Mouse (Mus musculus): Measurements from ENCODE around the gene Wipi2. TPM values are rescaled to one million over a fixed set of nuclear protein-coding genes. Genes with fewer than 3 reads are reported as not detected.

The Wipi2 gene
- polyA plus RNA-seq (2012; rRNA removed), result 68.2 and 73.3 TPM in 2 replicates

- Histone ChIP-seq H3K27me3 (ENCODE audit: control insufficient read depth, insufficient read depth, low read length) (no peaks in the 10 kb centered on the region), H3K4me3 (replicated peaks; ENCODE audit: insufficient read depth, low read depth, low read length) (no peak within 1 kb of the TSS), H3K27ac (ENCODE audit: insufficient read depth, low read length) (no peak within 1 kb of the TSS), H3K4me1 (ENCODE audit: control insufficient read depth, insufficient read depth, low read length) (0 out of 2 replicates have a peak, but pooled peaks cover 3% of the 10 kb centered on the region)
- TF ChIP-seq CTCF (IDR thresholded peaks at IDR 0.05; ENCODE audit: borderline replicate concordance, insufficient read depth, low read depth, low read length) (no peak), POLR2A (IDR thresholded peaks at IDR 0.05; ENCODE audit: borderline replicate concordance, insufficient read depth, low read length) (no peak)
- WGBS, result 93% methylated on average over 2 of the region's 2 CpGs
- no peak for DNase-seq
These were observed at the start of gene Wipi2 for GRCm38 (mm10) chr5:142627398-142627797. Gene Wipi2 (plus strand): TSS chr5:142627698.

GRCm38 (mm10) chr5:142578192-142578591, 49.3 kb upstream of the Wipi2 start:
- no peak for DNase-seq
- no peaks in the 10 kb centered on the region; the same call in 1 of the 2 replicates for H3K4me1 ChIP-seq (ENCODE audit: control insufficient read depth, insufficient read depth, low read length)
- H3K27me3 ChIP-seq (ENCODE audit: control insufficient read depth, insufficient read depth, low read length), result no peaks in the 10 kb centered on the region
- TF ChIP-seq POLR2A (IDR thresholded peaks at IDR 0.05; ENCODE audit: borderline replicate concordance, insufficient read depth, low read length) (no peak), CTCF (IDR thresholded peaks at IDR 0.05; ENCODE audit: borderline replicate concordance, insufficient read depth, low read depth, low read length) (peak; percentile 15; the same call in 1 of the 2 replicates)
- WGBS, result 92% methylated on average over 10 of the region's 10 CpGs
- no peak overlapping the region for H3K4me3 ChIP-seq (replicated peaks; ENCODE audit: insufficient read depth, low read depth, low read length)
- no peak overlapping the region for H3K27ac ChIP-seq (ENCODE audit: insufficient read depth, low read length)

- TF ChIP-seq POLR2A (IDR thresholded peaks at IDR 0.05; ENCODE audit: borderline replicate concordance, insufficient read depth, low read length), result no peak
- TF ChIP-seq CTCF (IDR thresholded peaks at IDR 0.05; ENCODE audit: borderline replicate concordance, insufficient read depth, low read depth, low read length), result peak; percentile 87
- WGBS, result 12% methylated on average over 5 of the region's 5 CpGs
- no peaks in the 10 kb centered on the region for H3K27me3 ChIP-seq (ENCODE audit: control insufficient read depth, insufficient read depth, low read length)
- DNase-seq, result peak; percentile 57 to 68
- H3K4me3 ChIP-seq (replicated peaks; ENCODE audit: insufficient read depth, low read depth, low read length), result no peak overlapping the region
- H3K4me1 ChIP-seq (ENCODE audit: control insufficient read depth, insufficient read depth, low read length), result peaks cover 6% of the 10 kb centered on the region
- no peak overlapping the region for H3K27ac ChIP-seq (ENCODE audit: insufficient read depth, low read length)
These were observed 46.0 kb upstream of the Wipi2 start for GRCm38 (mm10) chr5:142581517-142581916.

GRCm38 (mm10) chr5:142583616-142584126, 43.8 kb upstream of the Wipi2 start:
- 24% methylated on average over 14 of the region's 14 CpGs for WGBS
- TF ChIP-seq POLR2A (IDR thresholded peaks at IDR 0.05; ENCODE audit: borderline replicate concordance, insufficient read depth, low read length) (no peak), CTCF (IDR thresholded peaks at IDR 0.05; ENCODE audit: borderline replicate concordance, insufficient read depth, low read depth, low read length) (no peak)

GRCm38 (mm10) chr5:142590953-142591616, 36.4 kb upstream of the Wipi2 start:
- H3K4me3 ChIP-seq (replicated peaks; ENCODE audit: insufficient read depth, low read depth, low read length), result no peak overlapping the region
- TF ChIP-seq CTCF (IDR thresholded peaks at IDR 0.05; ENCODE audit: borderline replicate concordance, insufficient read depth, low read depth, low read length), result no peak
- TF ChIP-seq POLR2A (IDR thresholded peaks at IDR 0.05; ENCODE audit: borderline replicate concordance, insufficient read depth, low read length), result no peak
- H3K27me3 ChIP-seq (ENCODE audit: control insufficient read depth, insufficient read depth, low read length), result no peaks in the 10 kb centered on the region
- no peak overlapping the region for H3K27ac ChIP-seq (ENCODE audit: insufficient read depth, low read length)
- no peak for DNase-seq
- 56% methylated on average over 6 of the region's 6 CpGs for WGBS
- peaks cover 16% of the 10 kb centered on the region for H3K4me1 ChIP-seq (ENCODE audit: control insufficient read depth, insufficient read depth, low read length)

More at GRCm38 (mm10) chr5:142583616-142584126, 43.8 kb upstream of the Wipi2 start:
- H3K4me3 ChIP-seq (replicated peaks; ENCODE audit: insufficient read depth, low read depth, low read length), result no peak overlapping the region
- peak; percentile 37 to 48 for DNase-seq
- H3K27me3 ChIP-seq (ENCODE audit: control insufficient read depth, insufficient read depth, low read length), result no peaks in the 10 kb centered on the region
- H3K27ac ChIP-seq (ENCODE audit: insufficient read depth, low read length), result no peak overlapping the region
- peaks cover 6% of the 10 kb centered on the region for H3K4me1 ChIP-seq (ENCODE audit: control insufficient read depth, insufficient read depth, low read length)

- WGBS, result 5% methylated on average over 3 of the region's 3 CpGs
- peaks cover 19% of the 10 kb centered on the region for H3K4me1 ChIP-seq (ENCODE audit: control insufficient read depth, insufficient read depth, low read length)
- H3K27me3 ChIP-seq (ENCODE audit: control insufficient read depth, insufficient read depth, low read length), result no peaks in the 10 kb centered on the region
- peak; percentile 46 to 68 for DNase-seq
- no peak for TF ChIP-seq CTCF (IDR thresholded peaks at IDR 0.05; ENCODE audit: borderline replicate concordance, insufficient read depth, low read depth, low read length)
- no peak for TF ChIP-seq POLR2A (IDR thresholded peaks at IDR 0.05; ENCODE audit: borderline replicate concordance, insufficient read depth, low read length)
- H3K4me3 ChIP-seq (replicated peaks; ENCODE audit: insufficient read depth, low read depth, low read length), result no peak overlapping the region
- H3K27ac ChIP-seq (ENCODE audit: insufficient read depth, low read length), result peak overlapping the region; percentile 14; the same call in 1 of the 2 replicates
These were observed 31.8 kb upstream of the Wipi2 start for GRCm38 (mm10) chr5:142595698-142596097.

GRCm38 (mm10) chr5:142596723-142597122, 30.8 kb upstream of the Wipi2 start:
- no peak for DNase-seq
- Histone ChIP-seq H3K27me3 (ENCODE audit: control insufficient read depth, insufficient read depth, low read length) (no peaks in the 10 kb centered on the region), H3K4me3 (replicated peaks; ENCODE audit: insufficient read depth, low read depth, low read length) (no peak overlapping the region), H3K27ac (ENCODE audit: insufficient read depth, low read length) (no peak overlapping the region), H3K4me1 (ENCODE audit: control insufficient read depth, insufficient read depth, low read length) (peaks cover 19% of the 10 kb centered on the region)
- no peak for TF ChIP-seq POLR2A (IDR thresholded peaks at IDR 0.05; ENCODE audit: borderline replicate concordance, insufficient read depth, low read length)
- TF ChIP-seq CTCF (IDR thresholded peaks at IDR 0.05; ENCODE audit: borderline replicate concordance, insufficient read depth, low read depth, low read length), result no peak
- 71% methylated on average over 6 of the region's 6 CpGs for WGBS

All from cerebellum, adult 2 months (tissue).